Mouse (Mus musculus): ENCODE measurements around the gene Hmgcll1.

DNA sequence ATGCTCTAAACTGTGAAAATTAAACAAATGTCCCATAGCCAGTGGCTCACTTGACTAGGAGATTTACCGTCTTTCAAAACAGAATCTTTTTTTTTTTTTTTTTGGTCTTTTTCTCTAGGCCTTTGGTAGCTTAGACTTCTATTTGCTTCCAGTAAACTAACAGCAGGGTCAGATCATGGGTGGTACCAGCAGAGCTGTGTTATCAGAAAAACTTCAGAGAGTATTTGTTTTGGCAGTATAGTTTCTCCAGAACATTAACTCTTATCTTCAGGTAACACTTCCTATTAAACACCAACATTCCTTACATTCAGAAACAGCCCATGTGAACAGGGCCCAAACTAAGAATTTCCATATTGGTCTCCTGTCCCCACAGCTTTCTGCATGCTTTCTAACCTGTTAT, 33.5 kb upstream of the Hmgcll1 start:
- TF ChIP-seq POLR2A (IDR thresholded peaks at IDR 0.05; ENCODE audit: borderline replicate concordance, low read depth, low read length) (no peak), CTCF (IDR thresholded peaks at IDR 0.05; ENCODE audit: low read depth, low read length) (no peak)
